Mouse (Mus musculus) cortical plate, adult 2 months (tissue): ENCODE results near the gene Pou1f1. TPM values are rescaled to one million over a fixed set of nuclear protein-coding genes. Genes with fewer than 3 reads are reported as not detected.

Experiments used
- H3K27ac ChIP-seq: fragments of 200-500 bp; 2 replicates; pipeline ENCODE4 v1.5.1; 2012; ENCODE audit warnings: low read length, control low read depth, inconsistent platforms; ENCODE audit not compliant: insufficient read depth
- H3K4me1 ChIP-seq: fragments of 200-500 bp; 2 replicates; pipeline ENCODE4 v1.6.1; 2011; ENCODE audit warnings: low read length; ENCODE audit not compliant: control insufficient read depth, insufficient read depth
- H3K4me3 ChIP-seq: fragments of 200-500 bp; 2 replicates; pipeline ENCODE4 v1.5.1; 2011; ENCODE audit warnings: mild to moderate bottlenecking, low read length, control low read depth; ENCODE audit not compliant: insufficient read depth
- CTCF ChIP-seq: fragments of 200-500 bp; IDR thresholded peaks from 2 replicates; pipeline ENCODE4 v1.5.1; 2011; ENCODE audit warnings: mild to moderate bottlenecking, control low read depth, low read length; ENCODE audit not compliant: insufficient read depth; ENCODE audit errors: extremely low read depth
- POLR2A ChIP-seq: fragments of 200-500 bp; IDR thresholded peaks from 2 replicates; pipeline ENCODE4 v1.6.1; 2011; ENCODE audit warnings: mild to moderate bottlenecking, low read length, control low read depth; ENCODE audit not compliant: insufficient read depth; ENCODE audit errors: extremely low read depth
- polyA plus RNA-seq: library from polyadenylated mRNA; depleted of rRNA; stranded (reverse); fragments of >200 nt; gene quantifications from 2 replicates; pipeline ENCODE4 v1.2.3, GENCODE M21; 2012; rRNA removed

Pou1f1 gene
- polyA plus RNA-seq, 1 experiment: not detected

DNA sequence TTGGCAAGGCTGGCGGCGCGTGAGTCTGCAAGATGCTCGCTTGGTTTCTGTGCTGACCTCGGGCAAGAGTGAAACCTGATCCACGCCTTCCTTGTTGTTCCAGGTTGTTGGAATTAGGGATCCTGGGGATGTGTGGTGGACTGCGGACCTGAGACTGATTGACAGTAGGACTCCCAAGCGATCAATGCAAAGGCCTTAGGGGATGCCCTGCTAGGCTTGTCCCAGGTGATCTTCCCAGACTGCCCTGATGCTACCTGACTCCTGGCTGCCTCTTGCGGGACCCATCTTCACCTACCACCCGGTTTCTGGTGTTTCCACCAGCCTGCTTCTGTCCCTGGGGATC is 42.5 kb downstream of the Pou1f1 start:
- H3K4me1 ChIP-seq: no peaks in the 10 kb centered on the region; the same call in 1 of the 2 replicates
- TF ChIP-seq CTCF (no peak), POLR2A (no peak)
- peak overlapping the region; percentile 80 for H3K4me3 ChIP-seq
- H3K27ac ChIP-seq: 0 out of 2 replicates have a peak overlapping the region, but pooled peaks have one; percentile 15

DNA sequence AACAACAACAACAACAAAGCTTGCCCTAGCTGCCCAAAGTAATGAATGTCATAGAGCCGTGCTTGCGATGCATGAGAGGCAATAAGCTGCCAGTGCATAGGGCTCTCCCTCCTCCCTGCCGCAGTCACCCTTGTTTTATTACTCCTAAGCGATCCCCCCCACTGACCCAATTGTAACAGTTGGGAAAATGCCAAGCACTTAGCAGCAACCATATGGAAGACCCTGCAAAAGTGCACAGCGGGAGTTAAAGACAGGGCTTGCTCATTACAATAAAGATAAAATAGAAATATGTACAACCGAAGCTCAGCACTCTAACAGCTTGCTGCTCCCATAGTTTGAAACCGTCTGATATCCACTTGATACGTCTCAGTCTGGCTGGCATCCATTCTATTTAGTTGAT is 44.0 kb downstream of the Pou1f1 start:
- TF ChIP-seq POLR2A (no peak), CTCF (no peak)
- no peaks in the 10 kb centered on the region; the same call in 1 of the 2 replicates for H3K4me1 ChIP-seq

DNA sequence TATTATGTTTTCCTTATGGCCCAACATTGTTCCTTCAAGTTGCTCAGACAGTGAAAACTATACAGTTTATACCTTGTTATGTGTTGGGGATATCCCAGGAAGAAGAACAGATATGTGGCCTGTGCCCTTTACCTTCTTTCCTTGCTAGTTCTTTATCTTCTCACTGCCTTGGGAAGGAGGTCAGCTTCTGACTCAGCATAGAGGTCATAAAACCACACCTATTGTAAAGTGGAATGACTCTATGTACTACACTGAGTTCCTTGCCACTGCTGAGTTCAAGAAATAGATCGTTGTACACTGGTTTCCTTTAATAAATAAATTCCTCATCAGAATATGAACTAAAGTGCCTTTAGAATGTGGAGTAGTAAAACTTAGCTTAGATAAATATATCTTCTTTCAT is 44.6 kb downstream of the Pou1f1 start:
- TF ChIP-seq POLR2A: no peak
- TF ChIP-seq CTCF: no peak
- Histone ChIP-seq H3K4me3 (no peak overlapping the region), H3K4me1 (no peaks in the 10 kb centered on the region; the same call in 1 of the 2 replicates), H3K27ac (no peak overlapping the region)

More for the DNA sequence above, 44.0 kb downstream of the Pou1f1 start:
- H3K27ac ChIP-seq: no peak overlapping the region
- no peak overlapping the region for H3K4me3 ChIP-seq

DNA sequence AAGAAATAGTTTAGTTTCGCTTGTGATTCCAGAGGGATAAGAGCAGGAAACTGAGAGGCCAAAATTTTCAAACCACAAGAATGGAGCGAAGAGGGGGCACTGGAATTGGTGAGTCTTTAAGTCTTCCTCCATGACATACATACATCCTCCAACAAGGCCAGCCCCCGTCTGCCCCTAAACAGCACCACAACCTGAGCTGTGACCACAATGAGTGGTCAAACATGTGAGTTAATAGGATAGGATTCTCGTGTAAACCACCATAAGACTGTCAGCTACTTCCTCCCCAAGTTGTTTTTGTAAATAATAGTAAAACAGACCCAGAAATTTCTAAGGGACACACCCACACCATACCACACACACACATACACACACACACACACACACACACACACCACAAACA is 48.5 kb downstream of the Pou1f1 start:
- Histone ChIP-seq H3K4me3 (no peak overlapping the region), H3K27ac (no peak overlapping the region), H3K4me1 (no peaks in the 10 kb centered on the region)
- TF ChIP-seq CTCF: no peak
- no peak for TF ChIP-seq POLR2A

DNA sequence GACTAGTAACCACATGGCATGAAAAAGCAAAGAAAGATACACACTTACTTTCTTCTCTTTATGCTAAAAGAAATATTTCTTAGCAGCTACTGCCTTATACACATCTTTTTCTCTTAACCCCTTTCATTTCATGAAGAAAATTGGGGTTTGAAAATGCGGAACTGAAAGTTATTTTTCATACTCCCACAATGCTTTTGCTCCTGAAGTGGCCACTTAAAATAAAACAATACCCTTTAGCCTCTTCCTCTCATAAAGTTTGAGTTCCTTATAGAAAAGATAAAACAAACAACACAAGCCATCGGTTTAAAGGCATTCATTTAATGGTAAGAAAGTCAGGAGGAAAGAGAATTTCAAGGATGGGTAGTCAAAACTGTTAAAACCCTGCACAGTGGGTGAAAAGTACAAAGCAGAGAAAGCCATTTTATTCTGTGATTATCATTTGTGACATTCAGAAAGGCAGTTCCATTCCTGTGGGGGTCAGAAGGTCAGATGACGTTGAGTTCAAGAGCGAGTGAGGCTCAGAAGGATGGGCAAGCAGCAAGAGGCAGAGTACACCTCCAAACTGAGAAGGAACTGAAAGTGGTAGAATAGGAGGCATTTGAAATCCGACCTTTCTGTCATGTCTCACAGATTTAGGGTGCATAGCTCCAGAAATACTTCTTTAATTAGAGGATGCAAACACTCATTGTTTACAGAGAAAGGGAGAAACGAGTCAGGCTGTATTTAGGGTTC is 57.2 kb downstream of the Pou1f1 start:
- TF ChIP-seq POLR2A (no peak), CTCF (no peak)
- Histone ChIP-seq H3K4me3 (no peak overlapping the region), H3K27ac (no peak overlapping the region), H3K4me1 (no peaks in the 10 kb centered on the region)

Other genes starting within 250 kb of the Pou1f1 start
- gene Chmp2b, start 42.2 kb downstream of the Pou1f1 start, polyA plus RNA-seq: 45.0 and 46.2 TPM in 2 replicates